Comparison of ENCODE assay signal across 8 mouse cellular contexts in genomic region chr12:104767183-104767582, GRCm38 (mm10). TPM values are rescaled to one million over a fixed set of nuclear protein-coding genes. Genes with fewer than 3 reads are reported as not detected.
DNase-seq lines count a peak whose midpoint lies in the region; ATAC-seq lines count a peak whose summit lies in the region.

No protein-coding gene starts in this region.

- no peak for ATAC-seq in CD4-positive, CD25-positive, alpha-beta regulatory T cell, adult 4 months
- ATAC-seq in hematopoietic stem cell, adult 5-6 weeks (replicated peaks in 1 of 2; ENCODE audit: insufficient read depth in 1 of 2, low FRiP score in 2 of 2, low TSS enrichment in 1 of 2, low read depth in 1 of 2, poor library complexity in 2 of 2, severe bottlenecking in 2 of 2): peak; percentile 32 to 59; a peak in 2 of 4 replicates

- DNase-seq in CD4-positive, CD25-positive, alpha-beta regulatory T cell, adult 2 months (ENCODE audit: low read depth, low spot score): peak; percentile 23
- peak; percentile 20 to 35 for DNase-seq in kidney, postnatal 4 days
- no peak for DNase-seq in kidney, postnatal 10 days
- peak; percentile 36 for DNase-seq in A20 (ENCODE audit: low read depth, low spot score)
- DNase-seq in urinary bladder, postnatal 25 days (ENCODE audit: low spot score): no peak
- DNase-seq in neural tube, embryonic 10.5 days (ENCODE audit: extremely low spot score, low spot score): no peak

RNA-seq across cellular contexts. Expression of gene Dicer1, which starts 15.4 kb away (rescaled TPM):
- 10 to 100 TPM in 1 of 2 experiments, 1 to 10 TPM in 1; 9.0 to 14.0 TPM for polyA plus RNA-seq in CD4-positive, CD25-positive, alpha-beta regulatory T cell, adult 4 months (2017; shearing (Covaris generic))
- total RNA-seq in hematopoietic stem cell, adult 5-6 weeks (2017): 38.6 and 51.2 TPM in 2 replicates

Comparison
In these comparisons a context has a peak if more than half of its experiments do, and no peak if none do; other contexts are left out.
1. DNase-seq: peak in CD4-positive, CD25-positive, alpha-beta regulatory T cell, adult 2 months (single experiment), kidney, postnatal 4 days (2 of 2) and A20 (single experiment); none in kidney, postnatal 10 days (single experiment), urinary bladder, postnatal 25 days (single experiment) and neural tube, embryonic 10.5 days (single experiment).